Mouse (Mus musculus) gonadal fat pad, adult 2 months (tissue): ENCODE results near the gene Dner. TPM values are rescaled to one million over a fixed set of nuclear protein-coding genes. Genes with fewer than 3 reads are reported as not detected.

Experiments used
- DNase-seq: peaks from one replicate; pipeline ENCODE4 v3.0.0-alpha.2; 2012; ENCODE audit warnings: low read depth
- polyA plus RNA-seq: library from polyadenylated mRNA; depleted of rRNA; stranded (reverse); fragments of >200 nt; gene quantifications from 2 replicates; pipeline ENCODE4 v1.2.3, GENCODE M21; 2012

Gene Dner
- polyA plus RNA-seq, 1 experiment, result 3.3 TPM

- no peak for DNase-seq
These were observed 67.8 kb downstream of the Dner start for GRCm38 (mm10) chr1:84628244-84628643.

DNA sequence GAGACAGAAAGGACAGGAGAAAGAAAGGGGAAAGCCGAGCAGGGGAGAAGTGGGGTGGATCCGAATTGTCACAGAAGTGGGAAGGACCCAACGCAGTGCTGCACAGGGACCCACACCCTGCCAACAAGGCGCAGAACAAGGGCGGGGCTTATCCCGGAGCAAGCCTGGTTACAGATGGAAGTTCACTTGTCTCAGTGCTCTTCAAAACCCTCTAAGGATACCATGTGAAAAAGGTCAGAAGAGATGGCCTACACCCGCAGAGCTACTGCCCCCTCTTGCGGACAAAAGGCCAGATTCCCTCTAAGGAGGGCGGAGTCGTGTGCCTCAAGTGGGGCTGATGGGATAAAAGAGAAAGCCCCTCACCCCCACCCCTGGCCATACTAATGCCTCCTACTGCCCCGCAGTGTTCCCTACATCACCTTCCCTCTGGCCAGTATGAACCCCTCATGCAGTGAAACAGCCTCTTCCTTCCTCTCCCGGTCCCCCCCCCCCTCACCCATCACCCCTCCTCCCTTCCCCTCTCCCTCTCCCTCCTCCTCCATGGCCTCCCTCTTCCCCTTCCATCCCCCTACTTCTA, 73.0 kb downstream of the Dner start:
- DNase-seq, result no peak

GRCm38 (mm10) chr1:84621308-84621707, 74.7 kb downstream of the Dner start:
- no peak for DNase-seq

GRCm38 (mm10) chr1:84619131-84619760, 76.8 kb downstream of the Dner start:
- no peak for DNase-seq

DNA sequence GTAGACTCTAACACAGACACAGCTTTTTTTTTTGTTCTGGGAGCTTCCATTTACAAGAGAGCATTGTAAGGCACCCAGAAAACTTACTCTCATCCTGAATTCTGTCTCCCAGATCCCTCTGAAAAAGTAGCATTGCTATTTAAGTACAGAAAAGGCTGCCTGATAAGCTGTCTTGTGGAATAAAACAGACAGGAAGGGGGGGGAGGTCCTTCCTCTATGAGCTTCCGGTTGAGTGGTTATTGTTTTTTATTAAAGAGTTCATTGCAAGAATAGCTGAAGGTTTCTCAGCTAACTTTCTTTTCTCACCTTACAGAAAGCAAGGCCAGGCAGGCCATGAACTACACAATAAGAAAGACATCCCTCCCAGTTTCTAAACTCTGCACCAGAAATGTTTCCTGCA, 77.9 kb downstream of the Dner start:
- no peak for DNase-seq

GRCm38 (mm10) chr1:84616133-84616532, 79.9 kb downstream of the Dner start:
- no peak for DNase-seq

GRCm38 (mm10) chr1:84614596-84614995, 81.4 kb downstream of the Dner start:
- no peak for DNase-seq

DNA sequence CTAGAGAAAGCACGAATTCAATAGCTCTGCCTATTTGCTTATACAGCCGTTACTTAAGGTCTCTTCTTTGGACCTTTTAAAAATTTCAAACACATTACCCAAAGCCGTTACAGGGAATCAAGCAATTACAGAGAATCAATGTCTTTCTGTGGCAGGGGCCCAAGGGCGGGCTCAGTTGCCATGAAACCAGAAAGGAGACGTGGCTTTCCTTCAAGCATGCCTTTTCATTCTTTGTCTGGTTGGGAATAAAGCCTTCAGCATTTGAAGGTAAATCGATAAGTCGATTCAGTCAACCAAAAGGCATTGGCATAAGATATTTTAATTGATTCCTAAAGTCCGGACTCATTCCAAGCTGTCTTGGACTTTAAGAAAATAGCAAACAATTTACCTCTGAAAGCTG, 82.9 kb downstream of the Dner start:
- DNase-seq, result no peak

DNA sequence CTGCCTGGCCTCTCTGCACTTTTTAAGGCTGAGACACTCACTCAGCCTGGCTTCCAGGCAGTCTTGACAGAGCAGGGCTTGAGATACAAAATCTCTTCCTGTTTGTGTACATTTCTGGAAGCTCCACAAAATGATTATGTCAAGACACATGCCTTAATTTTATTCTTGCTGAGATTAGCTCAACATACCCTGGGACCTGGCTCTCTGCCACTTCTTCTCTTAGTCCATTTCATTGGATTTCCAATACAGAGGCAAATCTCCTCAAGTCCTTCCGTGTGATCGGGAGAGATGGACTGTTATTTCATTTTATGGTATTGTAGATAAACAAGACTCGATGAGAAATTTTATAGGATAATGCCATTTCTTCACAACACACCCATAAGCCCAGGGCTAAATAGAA, 84.7 kb downstream of the Dner start:
- DNase-seq, result no peak

DNA sequence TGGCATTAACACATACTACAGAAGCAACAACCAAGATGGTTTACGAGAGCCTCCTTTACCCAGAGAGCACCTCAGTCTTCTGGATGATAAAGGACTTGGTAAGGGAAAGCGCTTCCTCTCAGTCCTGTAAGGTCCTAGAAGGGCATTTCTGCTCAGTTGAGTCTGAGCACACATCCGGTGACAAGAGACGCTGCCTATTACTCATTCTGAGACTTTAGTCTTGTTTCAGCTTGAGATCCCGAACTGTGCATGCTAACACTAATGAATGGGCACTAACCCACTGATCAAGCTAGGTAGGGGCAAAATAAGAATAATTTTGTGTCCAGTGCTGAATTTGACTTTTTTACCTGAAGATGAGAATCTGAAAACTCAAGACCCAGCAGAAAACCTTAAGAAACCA, 97.0 kb downstream of the Dner start:
- no peak for DNase-seq

- DNase-seq, result no peak
These were observed 100.0 kb downstream of the Dner start for GRCm38 (mm10) chr1:84596023-84596422.

GRCm38 (mm10) chr1:84592394-84592793, 103.6 kb downstream of the Dner start:
- DNase-seq, result no peak

GRCm38 (mm10) chr1:84590534-84590933, 105.5 kb downstream of the Dner start:
- DNase-seq, result no peak

DNA sequence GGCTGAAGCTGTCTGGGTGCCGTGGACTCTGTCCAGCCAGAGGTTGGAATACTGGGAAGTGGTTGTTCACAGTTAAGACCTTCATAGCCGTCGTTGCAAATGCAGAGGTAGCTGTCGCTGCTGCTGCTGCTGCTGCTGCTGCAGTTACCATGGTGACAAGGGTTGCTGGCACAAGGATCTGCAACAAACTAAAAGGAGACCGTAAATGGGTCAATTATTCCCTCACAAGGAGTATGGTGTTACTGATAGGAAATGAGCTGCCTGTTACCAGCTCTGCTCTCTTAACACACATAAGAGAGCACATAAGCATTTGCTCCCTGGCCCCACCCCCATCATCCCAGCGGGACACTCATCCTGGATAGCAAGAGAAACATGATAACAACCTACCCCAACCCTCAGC, 110.6 kb downstream of the Dner start:
- DNase-seq, result no peak

DNA sequence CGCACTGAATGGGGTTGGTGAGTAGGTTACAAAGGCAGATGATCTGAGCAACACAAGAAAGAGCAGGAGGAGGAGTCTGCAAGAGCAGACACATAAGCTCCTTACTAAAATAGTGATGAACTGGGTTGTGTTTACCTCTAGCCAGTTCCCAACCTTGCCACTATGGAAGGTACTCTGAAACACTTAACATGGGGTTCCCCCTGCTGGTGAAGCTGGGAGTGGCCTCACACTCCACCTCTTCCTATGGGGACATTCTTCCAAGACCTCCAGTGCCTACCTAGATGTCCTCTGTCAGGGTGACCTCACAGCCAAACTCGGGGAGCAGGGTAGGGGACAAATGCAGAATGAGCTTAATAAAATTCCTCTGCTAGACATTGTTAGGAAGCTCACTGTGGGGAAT, 114.2 kb downstream of the Dner start:
- DNase-seq, result no peak

DNA sequence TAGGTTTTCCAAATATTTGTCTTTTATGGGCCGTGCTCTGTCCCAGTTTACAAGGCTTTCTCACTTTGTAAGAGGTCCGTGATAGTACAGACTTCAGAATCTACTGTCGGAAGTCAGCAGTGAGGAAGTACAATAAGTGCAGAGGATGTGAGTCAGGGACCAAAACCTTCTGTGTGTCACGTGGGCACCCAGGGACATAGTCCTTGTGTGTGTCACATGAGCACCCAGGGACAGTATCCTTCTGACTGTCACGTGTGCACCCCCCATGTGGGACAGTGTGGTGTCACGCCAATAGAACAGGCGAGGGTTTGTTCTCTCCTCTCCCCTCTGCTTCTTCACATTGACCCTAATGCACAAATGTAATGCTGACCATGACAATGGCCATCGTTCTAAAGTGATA, 134.2 kb downstream of the Dner start:
- DNase-seq, result no peak

DNA sequence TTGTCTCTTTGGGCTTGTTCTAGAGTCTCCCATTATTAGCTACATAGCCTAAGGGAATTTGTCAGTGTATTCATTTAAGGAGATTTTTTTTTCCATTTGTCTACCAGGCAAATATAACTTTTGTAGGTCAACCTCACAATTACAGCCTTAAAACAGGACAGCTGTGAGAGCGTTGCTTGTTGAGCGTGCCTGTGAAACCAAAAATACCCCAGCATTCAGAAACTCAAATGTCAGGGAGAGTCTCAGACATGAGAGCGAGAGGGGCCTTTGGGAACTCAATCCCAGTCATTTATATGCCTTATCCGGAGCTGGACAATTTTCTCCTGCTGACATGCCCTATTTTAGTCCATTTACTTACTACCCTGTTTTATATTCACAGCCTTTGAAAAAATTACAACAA, 134.6 kb downstream of the Dner start:
- DNase-seq, result no peak

DNA sequence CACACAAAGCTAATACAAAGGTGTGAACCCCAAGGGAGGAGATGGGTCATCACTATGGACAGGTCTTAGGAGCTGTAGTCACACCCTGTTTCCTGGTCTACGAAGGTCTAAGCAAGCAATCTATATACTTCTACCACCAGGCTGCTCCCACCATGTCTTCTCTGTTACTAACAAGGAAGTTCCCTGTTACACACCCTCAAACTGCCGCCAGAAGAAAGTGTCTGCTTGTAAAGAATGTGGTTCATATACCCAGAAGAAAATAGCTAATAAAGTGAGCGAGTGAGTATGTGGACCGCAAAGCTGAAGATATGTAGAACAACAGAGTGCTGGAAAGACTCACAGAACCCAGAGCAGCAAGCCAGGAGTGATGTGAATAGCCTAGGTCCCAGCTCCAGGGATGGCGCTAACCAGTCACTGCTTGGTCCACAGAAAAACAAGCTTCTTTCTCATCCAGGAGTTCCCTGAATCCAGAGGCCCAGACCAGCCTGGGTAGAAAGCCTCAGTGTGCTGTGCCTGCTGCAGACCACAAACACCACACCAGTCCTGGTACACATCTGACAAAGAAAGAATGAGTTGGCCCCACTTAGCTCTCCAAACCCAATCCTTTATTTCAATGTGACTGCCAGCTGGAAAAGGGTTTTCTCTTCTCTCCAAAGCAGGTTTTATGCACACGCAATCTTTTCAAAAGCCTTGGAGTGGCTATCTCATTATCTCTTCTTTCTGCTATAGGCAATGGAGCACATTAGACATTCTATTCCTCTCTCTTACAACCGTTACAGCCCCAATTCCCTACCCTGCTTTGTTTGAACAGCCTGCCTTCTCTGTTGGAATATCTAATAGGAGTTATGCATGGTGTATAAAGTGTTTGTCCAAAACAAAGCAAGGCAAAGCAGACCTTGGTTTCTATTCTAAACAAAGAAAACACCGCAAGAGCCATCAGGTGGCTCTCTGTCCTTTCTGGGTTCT, 139.2 kb downstream of the Dner start:
- no peak for DNase-seq

- DNase-seq, result no peak
These were observed 144.0 kb downstream of the Dner start for GRCm38 (mm10) chr1:84552005-84552404.

DNA sequence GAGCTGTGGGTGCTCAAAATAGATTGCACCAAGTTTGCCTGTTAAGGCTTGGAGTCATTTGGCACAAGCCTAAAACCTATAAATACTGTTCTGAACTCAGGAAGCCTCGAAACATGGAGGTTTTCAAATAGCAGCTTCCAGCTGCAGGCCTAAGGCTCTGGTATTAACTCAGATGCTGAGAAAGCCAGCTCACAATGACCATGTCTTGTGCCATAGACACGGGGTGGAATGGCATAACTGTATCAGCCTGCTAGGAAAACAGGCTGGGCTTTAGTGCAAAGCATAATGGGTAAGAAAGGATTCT, 146.0 kb downstream of the Dner start:
- DNase-seq, result no peak

DNA sequence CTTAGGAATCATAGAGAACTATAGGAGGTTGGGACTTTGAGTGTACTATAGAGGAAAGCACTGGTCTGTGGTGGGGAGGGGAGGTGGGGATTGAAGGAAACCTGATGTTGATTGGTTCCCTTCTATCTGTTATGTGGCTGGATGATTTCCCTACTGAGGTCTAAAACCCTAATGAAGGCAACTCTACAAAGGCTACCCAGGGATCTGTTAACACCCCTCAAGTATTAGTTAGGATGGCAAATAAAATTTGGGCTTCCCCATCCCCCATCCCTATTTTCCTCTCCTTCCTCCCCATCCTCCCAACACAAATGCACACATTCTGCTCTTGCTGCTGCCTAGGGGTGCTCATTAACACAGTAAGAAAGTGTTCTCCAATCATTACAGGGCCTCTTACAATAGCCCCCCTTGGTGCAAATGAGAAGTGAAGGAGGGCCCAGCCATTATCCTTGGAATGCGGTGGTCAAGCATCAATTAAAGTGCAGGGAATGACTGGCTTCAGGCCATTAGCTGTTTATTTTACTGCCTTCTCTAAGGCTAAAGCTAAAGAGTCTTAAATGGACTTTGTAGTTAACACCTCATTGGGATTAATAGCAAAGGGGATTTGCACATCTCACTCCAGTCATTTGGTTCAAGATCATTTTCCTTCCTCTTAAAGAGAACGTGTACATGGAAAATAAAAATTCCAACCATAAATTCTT, 146.5 kb downstream of the Dner start:
- DNase-seq, result no peak

- DNase-seq, result no peak
These were observed 160.0 kb downstream of the Dner start for GRCm38 (mm10) chr1:84536069-84536468.

- no peak for DNase-seq
These were observed 170.5 kb downstream of the Dner start for GRCm38 (mm10) chr1:84525514-84525913.
